Mouse (Mus musculus): ENCODE measurements around the gene Dcbld1.

DNA sequence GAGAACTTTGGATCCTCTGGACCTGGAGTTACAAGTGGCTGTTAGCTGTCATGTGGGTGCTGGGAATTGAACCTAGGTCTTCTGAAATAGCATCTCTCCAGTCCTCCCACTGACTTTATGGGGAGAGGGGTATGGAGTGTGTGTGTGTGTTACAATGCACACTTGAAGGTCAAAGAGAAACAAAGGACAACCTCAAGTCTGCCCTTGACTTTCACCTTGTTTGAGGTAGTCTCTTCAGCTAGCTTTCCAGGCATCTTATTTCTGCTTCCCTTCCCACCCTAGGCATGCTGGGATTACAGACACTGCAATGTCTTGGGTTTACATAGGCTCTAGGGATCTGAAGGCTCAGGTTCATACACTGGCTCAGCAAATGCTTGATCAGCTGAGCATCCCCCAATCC is 68.9 kb downstream of the Dcbld1 start:
- TF ChIP-seq TAL1 (IDR thresholded peaks at IDR 0.05; ENCODE audit: low read length) (no peak), GATA1 (IDR thresholded peaks at IDR 0.05; ENCODE audit: low read length) (no peak)
